Mouse (Mus musculus) MN1 (cell line): ENCODE measurements around the gene Fam189b.
"Not testable (repeated sequence)": the region's sequence is repeated elsewhere in the genome, so short reads cannot be mapped to it uniquely, and the experiment has no call there.

Source experiments
- DNase-seq: peaks from one replicate; pipeline ENCODE4 v3.0.0-alpha.2; 2016; ENCODE audit warnings: low spot score

Fam189b gene

GRCm38 (mm10) chr3:89203142-89203514, 20.2 kb downstream of the Fam189b start:
- DNase-seq = no peak

- DNase-seq = no peak
These were observed 23.1 kb downstream of the Fam189b start for GRCm38 (mm10) chr3:89206079-89206478.

GRCm38 (mm10) chr3:89206695-89207094, 23.8 kb downstream of the Fam189b start:
- DNase-seq = peak; percentile 56

GRCm38 (mm10) chr3:89208075-89208657, 25.2 kb downstream of the Fam189b start:
- no peak for DNase-seq

GRCm38 (mm10) chr3:89208736-89209135, 25.8 kb downstream of the Fam189b start:
- no peak for DNase-seq

- no peak for DNase-seq
These were observed 26.8 kb downstream of the Fam189b start for GRCm38 (mm10) chr3:89209731-89210130.

- DNase-seq = peak; percentile 44
These were observed 27.2 kb downstream of the Fam189b start for GRCm38 (mm10) chr3:89210162-89210561.

GRCm38 (mm10) chr3:89210731-89211130, 27.8 kb downstream of the Fam189b start:
- DNase-seq = peak; percentile 27

GRCm38 (mm10) chr3:89213803-89214530, 31.0 kb downstream of the Fam189b start:
- peak; percentile 97 for DNase-seq

- peak; percentile 61 for DNase-seq
These were observed 31.9 kb downstream of the Fam189b start, which contains the start of gene Thbs3 for GRCm38 (mm10) chr3:89214681-89215411. TSS of gene Thbs3 (plus strand) at chr3:89215180.

- DNase-seq = peak; percentile 95
These were observed 32.9 kb downstream of the Fam189b start for GRCm38 (mm10) chr3:89215853-89216252.

- DNase-seq = not testable (repeated sequence)
These were observed 33.5 kb downstream of the Fam189b start for GRCm38 (mm10) chr3:89216407-89216806.

GRCm38 (mm10) chr3:89218271-89218670, 35.3 kb downstream of the Fam189b start:
- DNase-seq = no peak

- no peak for DNase-seq
These were observed 36.6 kb downstream of the Fam189b start for GRCm38 (mm10) chr3:89219546-89219945.

- DNase-seq = no peak
These were observed 38.2 kb downstream of the Fam189b start for GRCm38 (mm10) chr3:89221167-89221566.

GRCm38 (mm10) chr3:89224796-89225195, 41.9 kb downstream of the Fam189b start:
- no peak for DNase-seq

GRCm38 (mm10) chr3:89225321-89225815, 42.4 kb downstream of the Fam189b start:
- no peak for DNase-seq

- DNase-seq = no peak
These were observed 43.0 kb downstream of the Fam189b start for GRCm38 (mm10) chr3:89225918-89226317.

- DNase-seq = no peak
These were observed 43.4 kb downstream of the Fam189b start for GRCm38 (mm10) chr3:89226361-89226760.

- no peak for DNase-seq
These were observed 44.0 kb downstream of the Fam189b start, which contains the start of gene Mtx1 for GRCm38 (mm10) chr3:89226900-89227299. TSS of gene Mtx1 (minus strand) at chr3:89227088.

- DNase-seq = peak; percentile 91
These were observed 44.6 kb downstream of the Fam189b start for GRCm38 (mm10) chr3:89227307-89228179.

GRCm38 (mm10) chr3:89228180-89228549, 45.2 kb downstream of the Fam189b start:
- DNase-seq = peak; percentile 91
